Mouse (Mus musculus) bone marrow, adult 2 months (tissue): ENCODE results near the gene Ptprm.

Source experiments
- CTCF ChIP-seq: fragments of 200-500 bp; IDR thresholded peaks from 2 replicates; pipeline ENCODE4 v1.5.1; 2011; ENCODE audit warnings: low read length, control low read depth; ENCODE audit not compliant: control insufficient read depth, insufficient read depth
- POLR2A ChIP-seq: fragments of 200-500 bp; IDR thresholded peaks from 2 replicates; pipeline ENCODE4 v1.6.1; 2011; ENCODE audit warnings: low read depth, mild to moderate bottlenecking, control low read depth, low read length, borderline replicate concordance; ENCODE audit not compliant: control insufficient read depth

DNA sequence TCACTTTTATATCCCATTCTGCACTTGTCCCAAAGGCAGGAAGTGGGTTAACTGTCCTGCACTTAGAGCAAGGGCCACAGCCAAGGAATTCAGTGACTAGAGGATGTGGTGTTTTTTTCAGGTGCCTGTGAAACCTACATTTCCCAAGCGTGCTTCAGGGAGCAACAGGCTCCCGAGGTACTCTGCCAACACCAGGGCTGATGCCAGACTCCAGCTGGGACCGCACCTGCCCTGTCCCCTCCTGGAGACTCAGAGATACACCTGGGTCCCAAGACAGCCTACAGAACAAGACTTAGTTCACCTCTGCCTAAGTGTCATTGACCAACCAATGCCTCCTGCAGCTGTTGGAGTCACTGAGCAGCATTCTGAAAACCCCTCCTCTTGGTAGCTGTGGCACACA lies 264.6 kb downstream of the Ptprm start:
- no peak for TF ChIP-seq POLR2A
- TF ChIP-seq CTCF: no peak
